Mouse (Mus musculus) midbrain, embryonic 12.5 days (tissue): ENCODE results near the gene Zfp622. TPM values are rescaled to one million over a fixed set of nuclear protein-coding genes. Genes with fewer than 3 reads are reported as not detected.
"Not testable (repeated sequence)": the region's sequence is repeated elsewhere in the genome, so short reads cannot be mapped to it uniquely, and the experiment has no call there.

Source experiments
- ATAC-seq: fragments of 200-750 bp; cut with Nextera tagmentation; 2 replicates; pipeline ENCODE4 v1.8.0; 2017; ENCODE audit warnings: low read depth, moderate TSS enrichment, moderate library complexity; ENCODE audit not compliant: low FRiP score
- H3K27ac ChIP-seq: fragments of 300-500 bp; sonication (generic); replicated peaks from 2 replicates; pipeline ENCODE4 v1.5.1; 2016; ENCODE audit warnings: mild to moderate bottlenecking
- H3K27me3 ChIP-seq: fragments of 300-500 bp; sonication (generic); 2 replicates; pipeline ENCODE4 v1.6.1; 2016; ENCODE audit warnings: mild to moderate bottlenecking
- H3K36me3 ChIP-seq: fragments of 300-500 bp; sonication (generic); 2 replicates; pipeline ENCODE4 v1.6.1; 2016
- H3K4me1 ChIP-seq: fragments of 300-500 bp; sonication (generic); 2 replicates; pipeline ENCODE4 v1.6.1; 2016
- H3K4me2 ChIP-seq: fragments of 300-500 bp; sonication (generic); replicated peaks from 2 replicates; pipeline ENCODE4 v1.6.1; 2016; ENCODE audit warnings: mild to moderate bottlenecking, moderate library complexity
- H3K4me3 ChIP-seq: fragments of 300-500 bp; sonication (generic); 2 replicates; pipeline ENCODE4 v1.5.1; 2016; ENCODE audit warnings: mild to moderate bottlenecking
- H3K9ac ChIP-seq: fragments of 300-500 bp; sonication (generic); replicated peaks from 2 replicates; pipeline ENCODE4 v1.6.1; 2016; ENCODE audit warnings: mild to moderate bottlenecking, moderate library complexity
- H3K9me3 ChIP-seq: fragments of 300-500 bp; sonication (generic); 2 replicates; pipeline ENCODE4 v1.6.1; 2016; ENCODE audit warnings: mild to moderate bottlenecking
- WGBS: fragments of 180-500 bp; shearing (Covaris S2); methylation state at CpG from one replicate; pipeline ENCODE4 v1.1.7; 2016; 5-methylcytosine and 5-hydroxymethylcytosine counted together
- polyA plus RNA-seq: library from polyadenylated mRNA; unstranded; fragments of >200 nt; fragmentation: Nextera tagmentation; extraction: Ambion mirVana; gene quantifications from 2 replicates; pipeline ENCODE4 v1.2.1, GENCODE M21; 2016

The Zfp622 gene
- polyA plus RNA-seq, 1 experiment from 2014 or later = 35.3 TPM

- H3K9me3 ChIP-seq = no peaks in the 10 kb centered on the region
- 90% methylated on average over 5 of the region's 5 CpGs for WGBS
- no peak overlapping the region for H3K27ac ChIP-seq
- no peak for ATAC-seq
- no peak overlapping the region for H3K4me3 ChIP-seq
- no peaks in the 10 kb centered on the region; the same call in 1 of the 2 replicates for H3K27me3 ChIP-seq
- H3K4me1 ChIP-seq = no peaks in the 10 kb centered on the region
- H3K36me3 ChIP-seq = no peaks in the 10 kb centered on the region
- no peak overlapping the region for H3K9ac ChIP-seq
- no peak overlapping the region for H3K4me2 ChIP-seq
These were observed 11.4 kb upstream of the Zfp622 start for GRCm38 (mm10) chr15:25972758-25973157.

DNA sequence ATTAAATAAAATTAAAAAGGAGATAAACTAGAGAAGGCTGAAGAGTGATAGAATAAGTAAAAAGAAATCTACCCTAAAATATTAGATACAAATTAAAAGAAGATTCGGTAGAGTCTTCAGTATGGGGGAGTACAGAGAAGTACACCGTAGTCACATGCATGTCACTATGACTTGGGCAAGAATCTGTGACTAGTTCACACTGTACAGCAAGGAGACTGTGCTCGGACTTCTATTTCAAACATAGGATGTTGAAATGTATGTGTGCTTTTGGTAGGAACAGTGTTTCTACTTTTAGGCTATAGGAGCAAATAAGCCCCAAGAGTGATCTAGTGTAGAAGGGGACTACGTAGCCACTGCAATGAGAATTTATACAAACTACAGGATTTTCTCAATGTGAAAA, 9.8 kb upstream of the Zfp622 start:
- Histone ChIP-seq H3K9me3 (no peaks in the 10 kb centered on the region), H3K27ac (no peak overlapping the region), H3K4me2 (no peak overlapping the region), H3K4me3 (no peak overlapping the region), H3K27me3 (no peaks in the 10 kb centered on the region), H3K9ac (no peak overlapping the region), H3K36me3 (no peaks in the 10 kb centered on the region), H3K4me1 (no peaks in the 10 kb centered on the region)
- no peak for ATAC-seq
- 90% methylated on average over 4 of the region's 4 CpGs for WGBS

DNA sequence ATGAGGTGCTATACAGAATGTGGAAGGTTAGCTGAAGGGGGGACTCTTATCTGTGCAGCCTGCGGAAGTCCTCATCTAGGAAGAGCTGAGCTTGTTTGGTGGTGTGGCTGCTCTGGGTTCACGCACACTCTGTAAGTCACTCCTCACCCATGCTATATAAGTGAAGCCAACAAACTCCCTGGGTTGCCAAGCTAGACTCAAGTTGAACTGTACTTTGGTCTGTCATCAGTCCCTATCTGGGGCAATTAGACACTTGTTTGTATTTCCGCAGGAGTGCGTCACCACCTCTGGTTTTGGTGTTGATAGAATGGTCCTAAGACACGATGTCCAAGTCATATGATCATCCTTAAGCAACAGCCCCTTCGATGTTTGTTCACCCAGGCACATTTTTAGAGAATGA, 8.4 kb upstream of the Zfp622 start:
- Histone ChIP-seq H3K4me1 (no peaks in the 10 kb centered on the region), H3K27ac (no peak overlapping the region), H3K4me3 (no peak overlapping the region), H3K27me3 (no peaks in the 10 kb centered on the region), H3K4me2 (no peak overlapping the region), H3K9ac (no peak overlapping the region), H3K36me3 (no peaks in the 10 kb centered on the region), H3K9me3 (no peaks in the 10 kb centered on the region)
- WGBS = 91% methylated on average over 6 of the region's 6 CpGs
- no peak for ATAC-seq

- Histone ChIP-seq H3K4me2 (peak overlapping the region; percentile 97), H3K4me1 (peaks cover 15% of the 10 kb centered on the region), H3K9ac (peak overlapping the region; percentile 53), H3K4me3 (peak overlapping the region; percentile 99), H3K27ac (peak overlapping the region; percentile 87), H3K36me3 (peaks cover 16% of the 10 kb centered on the region)
- ATAC-seq = peak; percentile 24; the same call in 1 of the 2 replicates
- H3K9me3 ChIP-seq, H3K27me3 ChIP-seq: not testable (repeated sequence)
- WGBS = 19% methylated on average over 6 of the region's 6 CpGs
These were observed 552 bp upstream of the Zfp622 start for GRCm38 (mm10) chr15:25983614-25984013.

DNA sequence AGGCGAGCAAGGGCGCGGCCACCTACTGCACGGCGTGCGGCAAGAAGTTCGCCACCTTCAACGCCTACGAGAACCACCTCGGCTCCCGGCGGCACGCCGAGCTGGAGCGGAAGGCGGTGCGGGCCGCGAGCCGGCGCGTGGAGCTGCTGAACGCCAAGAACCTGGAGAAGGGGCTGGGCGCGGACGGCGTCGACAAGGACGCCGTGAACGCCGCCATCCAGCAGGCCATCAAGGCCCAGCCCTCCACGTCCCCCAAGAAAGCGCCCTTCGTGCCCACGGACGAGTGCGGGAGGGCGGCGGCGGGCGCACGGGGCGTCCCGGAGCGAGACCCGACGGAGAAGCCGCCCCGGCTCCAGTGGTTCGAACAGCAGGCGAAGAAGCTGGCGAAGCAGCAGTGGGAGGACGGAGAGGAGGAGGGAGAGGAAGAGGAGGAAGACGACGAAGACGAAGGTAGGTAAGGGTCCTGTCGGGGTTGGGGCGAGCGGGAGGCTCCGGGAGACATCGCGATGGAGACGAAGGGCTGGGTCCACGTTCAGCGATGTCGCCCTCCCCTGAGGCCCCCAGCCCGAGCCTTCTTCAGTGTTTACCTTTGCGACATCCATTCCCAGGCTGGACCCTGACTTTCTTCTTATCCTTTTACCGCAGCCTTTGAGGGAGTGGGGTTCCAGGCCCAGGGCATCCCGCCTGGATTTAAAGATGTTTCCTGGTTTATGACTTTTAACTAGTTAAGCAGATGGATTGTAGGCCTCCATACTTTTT, 747 bp downstream of the Zfp622 start:
- Histone ChIP-seq H3K9me3 (no peaks in the 10 kb centered on the region), H3K4me3 (peak overlapping the region; percentile 99), H3K36me3 (peaks cover 26% of the 10 kb centered on the region), H3K27me3 (no peaks in the 10 kb centered on the region), H3K4me2 (peak overlapping the region; percentile 97), H3K4me1 (peaks cover 15% of the 10 kb centered on the region), H3K27ac (peak overlapping the region; percentile 87), H3K9ac (peak overlapping the region; percentile 85)
- no peak for ATAC-seq
- WGBS = under 1% methylated on average over 68 of the region's 71 CpGs

GRCm38 (mm10) chr15:25992992-25993727, 9.0 kb downstream of the Zfp622 start:
- no peaks in the 10 kb centered on the region for H3K27me3 ChIP-seq
- H3K4me3 ChIP-seq = no peak overlapping the region
- H3K4me1 ChIP-seq = no peaks in the 10 kb centered on the region
- no peak overlapping the region for H3K9ac ChIP-seq
- no peaks in the 10 kb centered on the region for H3K9me3 ChIP-seq
- ATAC-seq = peak; percentile 44
- H3K4me2 ChIP-seq = no peak overlapping the region
- WGBS = 60% methylated on average over 8 of the region's 8 CpGs
- no peak overlapping the region for H3K27ac ChIP-seq
- peaks cover 65% of the 10 kb centered on the region for H3K36me3 ChIP-seq

DNA sequence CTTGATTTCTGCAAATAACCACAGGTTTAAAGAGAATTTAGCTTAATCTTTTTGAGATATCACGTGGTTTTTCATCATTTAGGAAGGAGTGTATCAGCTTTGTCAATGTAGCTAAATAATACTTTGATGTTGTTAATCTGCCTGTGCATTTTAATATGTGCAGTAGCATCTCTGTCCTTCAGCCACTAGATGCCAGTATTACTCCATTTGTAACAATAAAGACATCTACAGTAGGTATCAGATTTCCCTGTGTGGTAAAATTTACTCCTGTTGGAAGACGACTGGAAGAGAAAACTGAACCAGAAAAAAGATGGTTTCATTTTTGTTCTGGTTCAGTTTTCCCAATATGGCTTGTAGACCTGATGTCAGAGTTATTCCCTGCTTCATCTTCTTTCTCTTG, 11.4 kb downstream of the Zfp622 start:
- H3K9ac ChIP-seq = no peak overlapping the region
- 58% methylated on average over 2 of the region's 2 CpGs for WGBS
- peaks cover 48% of the 10 kb centered on the region for H3K36me3 ChIP-seq
- no peak overlapping the region for H3K27ac ChIP-seq
- ATAC-seq = no peak
- H3K27me3 ChIP-seq = no peaks in the 10 kb centered on the region
- no peaks in the 10 kb centered on the region for H3K4me1 ChIP-seq
- H3K4me3 ChIP-seq = no peak overlapping the region
- H3K9me3 ChIP-seq = no peaks in the 10 kb centered on the region
- H3K4me2 ChIP-seq = no peak overlapping the region

DNA sequence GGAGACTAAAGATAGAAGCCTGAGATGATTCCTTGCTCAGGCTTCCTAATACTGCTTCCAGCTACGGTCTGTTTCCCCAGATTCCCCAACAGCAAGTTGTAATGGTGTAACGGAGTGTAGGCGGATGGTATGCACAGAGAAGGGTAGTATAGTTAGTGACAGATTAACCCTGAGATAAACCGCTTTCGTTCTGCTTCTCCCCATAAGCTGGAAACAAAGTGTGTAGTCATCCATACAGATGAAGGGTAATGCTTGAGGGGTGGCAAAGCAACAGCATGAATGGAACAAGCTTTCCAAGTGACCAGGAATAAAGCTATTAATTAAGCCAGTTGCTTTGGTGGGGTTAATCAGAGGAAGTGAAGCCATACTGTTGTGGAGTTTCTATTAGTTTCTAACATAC, 15.4 kb downstream of the Zfp622 start:
- not testable (repeated sequence) for H3K9me3 ChIP-seq, H3K4me2 ChIP-seq, H3K4me1 ChIP-seq, H3K4me3 ChIP-seq, ATAC-seq, H3K27ac ChIP-seq, H3K27me3 ChIP-seq, H3K9ac ChIP-seq
- 16% methylated on average over 5 of the region's 5 CpGs for WGBS
- peaks cover 21% of the 10 kb centered on the region for H3K36me3 ChIP-seq

DNA sequence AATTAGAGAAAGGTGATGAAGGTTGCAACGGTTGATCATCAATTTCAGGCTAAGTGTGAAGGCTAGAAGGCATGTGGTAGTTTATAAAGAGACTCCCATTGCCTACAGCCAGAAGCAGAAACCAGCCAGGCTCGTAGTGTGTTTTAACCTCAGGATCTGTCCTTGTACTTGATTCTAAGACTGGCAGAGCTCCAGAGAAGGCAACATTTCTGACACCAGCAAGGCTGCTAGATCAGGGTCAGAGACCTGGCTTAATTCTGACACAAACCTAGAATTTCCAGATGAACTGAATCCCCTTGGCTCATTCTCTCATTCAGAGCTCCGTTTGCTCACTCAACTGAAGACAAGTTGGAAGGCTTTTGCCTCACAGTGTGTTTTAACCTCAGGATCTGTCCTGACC, 24.5 kb downstream of the Zfp622 start:
- Histone ChIP-seq H3K4me1 (no peaks in the 10 kb centered on the region), H3K4me2 (no peak overlapping the region), H3K9ac (no peak overlapping the region), H3K4me3 (no peak overlapping the region), H3K27ac (no peak overlapping the region), H3K27me3 (no peaks in the 10 kb centered on the region; the same call in 1 of the 2 replicates), H3K36me3 (no peaks in the 10 kb centered on the region), H3K9me3 (no peaks in the 10 kb centered on the region)
- no peak for ATAC-seq
- 84% methylated on average over 3 of the region's 3 CpGs for whole genome bisulfite sequencing

- Histone ChIP-seq H3K9me3 (no peaks in the 10 kb centered on the region), H3K9ac (no peak overlapping the region), H3K4me1 (no peaks in the 10 kb centered on the region), H3K4me2 (no peak overlapping the region), H3K27ac (no peak overlapping the region), H3K27me3 (no peaks in the 10 kb centered on the region), H3K4me3 (no peak overlapping the region), H3K36me3 (no peaks in the 10 kb centered on the region)
- WGBS = 71% methylated on average over 4 of the region's 4 CpGs
- ATAC-seq = no peak
These were observed 28.7 kb downstream of the Zfp622 start for GRCm38 (mm10) chr15:26012891-26013290.

- H3K27ac ChIP-seq = no peak overlapping the region
These were observed 32.0 kb downstream of the Zfp622 start for GRCm38 (mm10) chr15:26015979-26016665.

GRCm38 (mm10) chr15:26021721-26022120, 37.6 kb downstream of the Zfp622 start:
- H3K27ac ChIP-seq = no peak overlapping the region
- ATAC-seq = peak; percentile 30; the same call in 1 of the 2 replicates
- WGBS = 64% methylated on average over 8 of the region's 8 CpGs
- no peak overlapping the region for H3K4me3 ChIP-seq
- H3K9ac ChIP-seq = no peak overlapping the region
- no peak overlapping the region for H3K4me2 ChIP-seq
- H3K4me1 ChIP-seq = no peaks in the 10 kb centered on the region
- H3K9me3 ChIP-seq = no peaks in the 10 kb centered on the region
- H3K27me3 ChIP-seq = no peaks in the 10 kb centered on the region
- no peaks in the 10 kb centered on the region for H3K36me3 ChIP-seq

More at GRCm38 (mm10) chr15:26015979-26016665, 32.0 kb downstream of the Zfp622 start:
- H3K36me3 ChIP-seq = no peaks in the 10 kb centered on the region
- H3K9ac ChIP-seq = no peak overlapping the region
- H3K27me3 ChIP-seq = no peaks in the 10 kb centered on the region
- no peak overlapping the region for H3K4me2 ChIP-seq
- H3K4me3 ChIP-seq = no peak overlapping the region
- ATAC-seq = peak; percentile 82
- H3K9me3 ChIP-seq = no peaks in the 10 kb centered on the region
- WGBS = 58% methylated on average over 14 of the region's 14 CpGs
- H3K4me1 ChIP-seq = no peaks in the 10 kb centered on the region
